Mouse (Mus musculus) lung, postnatal 0 days (tissue): ENCODE results near the gene Slc5a4a. TPM values are rescaled to one million over a fixed set of nuclear protein-coding genes. Genes with fewer than 3 reads are reported as not detected.

Source experiments
- ATAC-seq: fragments of 200-750 bp; cut with Nextera tagmentation; 2 replicates; pipeline ENCODE4 v1.8.0; 2017; ENCODE audit warnings: moderate library complexity
- DNase-seq: peaks from one replicate; pipeline ENCODE4 v3.0.0-alpha.2; 2016; ENCODE audit warnings: low spot score
- H3K27ac ChIP-seq: fragments of 300-500 bp; sonication (generic); 2 replicates; pipeline ENCODE4 v1.5.1; 2014; ENCODE audit warnings: antibody characterized with exemption, mild to moderate bottlenecking, low read length, mixed read lengths
- H3K27me3 ChIP-seq: fragments of 300-500 bp; sonication (generic); replicated peaks from 2 replicates; pipeline ENCODE4 v1.6.1; 2014; ENCODE audit warnings: low read length, mixed read lengths; ENCODE audit not compliant: insufficient read depth
- H3K36me3 ChIP-seq: fragments of 300-500 bp; sonication (generic); 2 replicates; pipeline ENCODE4 v1.6.1; 2014; ENCODE audit warnings: low read length, mixed read lengths; ENCODE audit not compliant: insufficient read depth
- H3K4me1 ChIP-seq: fragments of 300-500 bp; sonication (generic); 2 replicates; pipeline ENCODE4 v1.6.1; 2014; ENCODE audit warnings: antibody characterized with exemption, low read depth, low read length, mixed read lengths; ENCODE audit not compliant: insufficient read depth
- H3K4me2 ChIP-seq: fragments of 300-500 bp; sonication (generic); replicated peaks from 2 replicates; pipeline ENCODE4 v1.6.1; 2014; ENCODE audit warnings: low read depth, mild to moderate bottlenecking, low read length, moderate library complexity, mixed read lengths
- H3K4me3 ChIP-seq: fragments of 300-500 bp; sonication (generic); 2 replicates; pipeline ENCODE4 v1.5.1; 2014; ENCODE audit warnings: low read depth, low read length
- H3K9ac ChIP-seq: fragments of 300-500 bp; sonication (generic); replicated peaks from 2 replicates; pipeline ENCODE4 v1.6.1; 2014; ENCODE audit warnings: low read depth, mild to moderate bottlenecking
- H3K9me3 ChIP-seq: fragments of 300-500 bp; sonication (generic); 2 replicates; pipeline ENCODE4 v1.6.1; 2016; ENCODE audit warnings: low read length, mixed read lengths
- CTCF ChIP-seq: IDR thresholded peaks from 2 replicates; pipeline ENCODE4 v1.5.1; 2016; ENCODE audit warnings: antibody characterized with exemption, mild to moderate bottlenecking
- EP300 ChIP-seq: IDR thresholded peaks from 2 replicates; pipeline ENCODE4 v1.6.1; 2016; ENCODE audit warnings: antibody characterized with exemption, mild to moderate bottlenecking, control low read depth
- WGBS: fragments of 180-500 bp; shearing (Covaris S2); extraction: QIAGEN DNeasy Blood & Tissue Kit; methylation state at CpG from one replicate; pipeline ENCODE4 v1.1.7; 2014; 5-methylcytosine and 5-hydroxymethylcytosine counted together
- microRNA counts: library from miRNA; unstranded; fragments of <30 nt; microRNA quantifications from one replicate; lab custom pipeline; 2015
- microRNA-seq: library from miRNA; unstranded; fragments of <30 nt; microRNA quantifications from one replicate; pipeline ENCODE4, GENCODE M21; 2016
- polyA plus RNA-seq: library from polyadenylated mRNA; unstranded; fragments of >200 nt; fragmentation: Nextera tagmentation; extraction: Ambion mirVana; gene quantifications from 2 replicates; pipeline ENCODE4 v1.2.1, GENCODE M21; 2015

Gene Slc5a4a
- polyA plus RNA-seq, 1 experiment from 2014 or later = not detected

GRCm38 (mm10) chr10:76237341-76238225, 90.3 kb downstream of the Slc5a4a start, which contains the start of gene Prmt2:
TSS of gene Prmt2 (minus strand) at chr10:76237865.
- TF ChIP-seq EP300 = no peak
- peak; percentile 45 for TF ChIP-seq CTCF
- ATAC-seq (peak; percentile 98), DNase-seq (peak; percentile 97)
- H3K4me2 ChIP-seq = peak within 1 kb of the TSS; percentile 84
- H3K36me3 ChIP-seq = no peaks in the 10 kb centered on the region
- H3K9me3 ChIP-seq = no peaks in the 10 kb centered on the region
- H3K27ac ChIP-seq = peak within 1 kb of the TSS; percentile 86
- WGBS = under 1% methylated on average over 47 of the region's 47 CpGs
- no peaks in the 10 kb centered on the region for H3K27me3 ChIP-seq
- H3K4me3 ChIP-seq = peak within 1 kb of the TSS; percentile 80
- 0 out of 2 replicates have a peak, but pooled peaks cover 2% of the 10 kb centered on the region for H3K4me1 ChIP-seq
- H3K9ac ChIP-seq = peak within 1 kb of the TSS; percentile 39

MicroRNAs encoded within 50 kb of the gene (microRNA counts, 519-probe panel; counts per million panel counts)
- 1,869 counts per million, percentile 3 among the panel's probes with 10 or more counts for microRNA mmu-miR-678 (lab: Ali Mortazavi, UCI)

Small RNA genes within 50 kb of the gene (microRNA-seq; reads per million reads assigned to microRNA genes)
- not detected for gene Mir678

Other genes starting within 250 kb of the Slc5a4a start
- gene Smarcb1, start 225.8 kb upstream of the Slc5a4a start, polyA plus RNA-seq = 109 TPM in 2 replicates
- 299 and 347 TPM in 2 replicates for gene Chchd10, start 214.3 kb upstream of the Slc5a4a start, polyA plus RNA-seq
- gene Mmp11, start 211.0 kb upstream of the Slc5a4a start, polyA plus RNA-seq = 118 and 127 TPM in 2 replicates
- 5.5 and 6.0 TPM in 2 replicates for gene Gm867, start 206.8 kb upstream of the Slc5a4a start, polyA plus RNA-seq
- 8.8 and 10.1 TPM in 2 replicates for gene Vpreb3, start 204.4 kb upstream of the Slc5a4a start, polyA plus RNA-seq
- 0.12 TPM in 1 of 2 replicates, not detected in the other for gene Gm5134, start 192.9 kb upstream of the Slc5a4a start, polyA plus RNA-seq
- 8.8 and 9.4 TPM in 2 replicates for gene Zfp280b, start 114.8 kb upstream of the Slc5a4a start, polyA plus RNA-seq
- 0.04 TPM in 1 of 2 replicates, not detected in the other for gene Slc5a4b, start 36.5 kb upstream of the Slc5a4a start, polyA plus RNA-seq
- gene Prmt2, start 90.4 kb downstream of the Slc5a4a start, polyA plus RNA-seq = 50.8 and 58.8 TPM in 2 replicates
- 1.3 and 1.9 TPM in 2 replicates for gene S100b, start 106.4 kb downstream of the Slc5a4a start, polyA plus RNA-seq
- gene Dip2a, start 197.8 kb downstream of the Slc5a4a start, polyA plus RNA-seq = 7.2 and 8.1 TPM in 2 replicates